19 mouse cellular contexts compared by ENCODE assay signal in genomic region chr10:128110103-128110761, GRCm38 (mm10). TPM values are rescaled to one million over a fixed set of nuclear protein-coding genes. Genes with fewer than 3 reads are reported as not detected.
DNase-seq lines count a peak whose midpoint lies in the region; ATAC-seq lines count a peak whose summit lies in the region.
"Had no signal": no experiment of that assay in that cellular context is flagged by ENCODE, and none has a peak within 500 bp of the region (broad histone marks: within the 10 kb centered on the region; RNA-seq: fewer than 3 reads in every experiment).

No protein-coding gene starts in this region.

- DNase-seq in gastrocnemius, adult 18-20 months (ENCODE audit: low spot score), result peak; percentile 64
- no peak for DNase-seq in gastrocnemius, adult 8-10 months (ENCODE audit: low spot score in 2 of 2)
- no peak for DNase-seq in heart, postnatal 14 days
- peak; percentile 64 for DNase-seq in brain, adult 2 months (ENCODE audit: low read depth, low spot score)
- no peak for DNase-seq in urinary bladder, postnatal 36 days (ENCODE audit: low spot score in 2 of 2)
- DNase-seq in spleen, postnatal 4 days (ENCODE audit: low spot score in 2 of 2), result no peak
- DNase-seq: adrenal gland, postnatal 36 days; cerebellum, adult 11-12 months; kidney, adult 18-20 months; kidney, postnatal 10 days; lung, postnatal 4 days; thymus, postnatal 36 days had no signal

- WGBS in heart, embryonic 12.5 days, result 69% methylated on average over 4 of the region's 4 CpGs
- 65% methylated on average over 4 of the region's 4 CpGs for WGBS in heart, embryonic 16.5 days

- peak; percentile 48; the same call in 1 of the 2 replicates for ATAC-seq in heart, embryonic 12.5 days (ENCODE audit: insufficient number of reproducible peaks, low FRiP score)
- peak; percentile 80 for ATAC-seq in heart, embryonic 16.5 days (replicated peaks; ENCODE audit: extremely low read depth, insufficient read depth, low FRiP score)
- ATAC-seq: midbrain, embryonic 15.5 days had no signal

- H3K4me1 ChIP-seq in heart, embryonic 12.5 days (replicated peaks), result peaks cover 10% of the 10 kb centered on the region
- peaks cover 7% of the 10 kb centered on the region; the same call in 1 of the 2 replicates for H3K4me1 ChIP-seq in heart, embryonic 16.5 days (ENCODE audit: control insufficient read depth, insufficient read depth, low read length)
- H3K4me1 ChIP-seq: embryonic facial prominence, embryonic 12.5 days; forebrain, embryonic 12.5 days; hindbrain, embryonic 12.5 days; midbrain, embryonic 15.5 days; stomach, embryonic 15.5 days had no signal

- no peak overlapping the region for H3K9ac ChIP-seq in heart, embryonic 12.5 days
- no peak overlapping the region for H3K9ac ChIP-seq in heart, embryonic 16.5 days (ENCODE audit: low read length)
- H3K9ac ChIP-seq: embryonic facial prominence, embryonic 12.5 days; forebrain, embryonic 12.5 days; hindbrain, embryonic 12.5 days; midbrain, embryonic 15.5 days; stomach, embryonic 15.5 days had no signal

- H3K27ac ChIP-seq in heart, embryonic 12.5 days (ENCODE audit: poor library complexity, severe bottlenecking), result peak overlapping the region; percentile 64; the same call in 1 of the 2 replicates
- peak overlapping the region; percentile 64 for H3K27ac ChIP-seq in heart, embryonic 16.5 days (ENCODE audit: low read length)
- H3K27ac ChIP-seq: embryonic facial prominence, embryonic 12.5 days; forebrain, embryonic 12.5 days; hindbrain, embryonic 12.5 days; midbrain, embryonic 15.5 days; stomach, embryonic 15.5 days had no signal

- no peaks in the 10 kb centered on the region for H3K9me3 ChIP-seq in heart, embryonic 12.5 days (replicated peaks)
- no peaks in the 10 kb centered on the region for H3K9me3 ChIP-seq in heart, embryonic 16.5 days (replicated peaks; ENCODE audit: control insufficient read depth, low read length)
- H3K9me3 ChIP-seq: embryonic facial prominence, embryonic 12.5 days; forebrain, embryonic 12.5 days; hindbrain, embryonic 12.5 days; midbrain, embryonic 15.5 days; stomach, embryonic 15.5 days had no signal

- intact Hi-C loops in heart, postnatal 14 days (cut with DNase I), result no loop called here

- H3K27me3 ChIP-seq in heart, embryonic 12.5 days (replicated peaks), result no peaks in the 10 kb centered on the region
- no peaks in the 10 kb centered on the region for H3K27me3 ChIP-seq in heart, embryonic 16.5 days (ENCODE audit: control insufficient read depth, insufficient read depth, low read length)
- H3K27me3 ChIP-seq: embryonic facial prominence, embryonic 12.5 days; forebrain, embryonic 12.5 days; hindbrain, embryonic 12.5 days; midbrain, embryonic 15.5 days; stomach, embryonic 15.5 days had no signal

- peak overlapping the region; percentile 6; the same call in 1 of the 2 replicates for H3K4me2 ChIP-seq in heart, embryonic 12.5 days
- H3K4me2 ChIP-seq in heart, embryonic 16.5 days (ENCODE audit: low read depth, low read length), result no peak overlapping the region
- H3K4me2 ChIP-seq: embryonic facial prominence, embryonic 12.5 days; forebrain, embryonic 12.5 days; hindbrain, embryonic 12.5 days; midbrain, embryonic 15.5 days; stomach, embryonic 15.5 days had no signal

- no peak overlapping the region for H3K4me3 ChIP-seq in heart, embryonic 12.5 days
- H3K4me3 ChIP-seq in heart, embryonic 16.5 days (ENCODE audit: low read length), result no peak overlapping the region
- H3K4me3 ChIP-seq: embryonic facial prominence, embryonic 12.5 days; forebrain, embryonic 12.5 days; hindbrain, embryonic 12.5 days; midbrain, embryonic 15.5 days; stomach, embryonic 15.5 days had no signal

- peaks cover 54% of the 10 kb centered on the region for H3K36me3 ChIP-seq in heart, embryonic 12.5 days
- H3K36me3 ChIP-seq in heart, embryonic 16.5 days (ENCODE audit: control insufficient read depth, insufficient read depth), result peaks cover 41% of the 10 kb centered on the region

RNA-seq across cellular contexts. Expression of gene Baz2a, which starts 18.9 kb away (rescaled TPM):
- total RNA-seq in gastrocnemius, adult 18-20 months (2021), result 10 to 100 TPM; 12.4 to 13.9 TPM
- 10 to 100 TPM; 11.3 to 13.9 (median 12.6) TPM for total RNA-seq in gastrocnemius, adult 8-10 months (2022)
- 11.3 and 12.2 TPM in 2 replicates for polyA plus RNA-seq in heart, embryonic 12.5 days (2016; fragmentation: Nextera tagmentation; extraction: Ambion mirVana)
- total RNA-seq in heart, postnatal 14 days (2021), result 10 to 100 TPM; 27.2 to 27.4 TPM
- 6.6 and 8.5 TPM in 2 replicates for polyA plus RNA-seq in heart, embryonic 16.5 days (2015; fragmentation: Nextera tagmentation; extraction: Ambion mirVana)

RNA-seq across cellular contexts. Expression of gene Atp5b, which starts 27.2 kb away (rescaled TPM):
- total RNA-seq in gastrocnemius, adult 18-20 months (2021), result 1,000 to 10,000 TPM; 3,383 to 3,450 TPM
- 1,000 to 10,000 TPM; 3,262 to 3,916 (median 3,403) TPM for total RNA-seq in gastrocnemius, adult 8-10 months (2022)
- polyA plus RNA-seq in heart, embryonic 12.5 days (2016; fragmentation: Nextera tagmentation; extraction: Ambion mirVana), result 4,835 and 4,880 TPM in 2 replicates
- total RNA-seq in heart, postnatal 14 days (2021), result 1,000 to 10,000 TPM; 8,344 to 8,412 TPM
- polyA plus RNA-seq in heart, embryonic 16.5 days (2015; fragmentation: Nextera tagmentation; extraction: Ambion mirVana), result 6,748 and 7,106 TPM in 2 replicates

RNA-seq across cellular contexts. Expression of gene Ptges3, which starts 51.5 kb away (rescaled TPM):
- total RNA-seq in gastrocnemius, adult 18-20 months (2021), result 10 to 100 TPM; 72.1 to 87.9 TPM
- total RNA-seq in gastrocnemius, adult 8-10 months (2022), result 10 to 100 TPM; 70.5 to 81.9 (median 74.5) TPM
- polyA plus RNA-seq in heart, embryonic 12.5 days (2016; fragmentation: Nextera tagmentation; extraction: Ambion mirVana), result 363 and 375 TPM in 2 replicates
- 10 to 100 TPM; 71.7 to 80.0 TPM for total RNA-seq in heart, postnatal 14 days (2021)
- 263 and 278 TPM in 2 replicates for polyA plus RNA-seq in heart, embryonic 16.5 days (2015; fragmentation: Nextera tagmentation; extraction: Ambion mirVana)

Comparison
In these comparisons a context has a peak if more than half of its experiments do, and no peak if none do; other contexts are left out.
1. DNase-seq: peak in gastrocnemius, adult 18-20 months (single experiment) and brain, adult 2 months (single experiment); none in gastrocnemius, adult 8-10 months (0 of 2), heart, postnatal 14 days (0 of 2), urinary bladder, postnatal 36 days (0 of 2) and spleen, postnatal 4 days (0 of 2).